Mouse (Mus musculus) frontal cortex, postnatal 36 days (tissue): ENCODE measurements at regions not wholly inside any gene's neighbourhood (a gene's known extent, or its start where the extent isn't known, plus 50 kb on each side); places are given as distances from the start of the nearest gene placed in this dataset.
A peak's percentile ranks its signal among the peaks of the same experiment; 100 is the strongest.
"Not testable (repeated sequence)": the region's sequence is repeated elsewhere in the genome, so short reads cannot be mapped to it uniquely, and the experiment has no call there.

ENCODE experiments used
- DNase-seq, 2 experiments: peaks; one replicate each; pipeline ENCODE4 v3.0.0; 2022; ENCODE audit warnings: low spot score in 2 of 2

- DNase-seq, result no peak
Measured at GRCm38 (mm10) chr11:113129975-113130374, 348.0 kb downstream of the Sox9 start.

- peak in 1 of 2 experiments; percentile 44 for DNase-seq
Measured at GRCm38 (mm10) chr11:113132078-113133064, 350.3 kb downstream of the Sox9 start.

- DNase-seq, result no peak
Measured at GRCm38 (mm10) chr11:113133407-113133806, 351.4 kb downstream of the Sox9 start.

- DNase-seq, result no peak
Measured at GRCm38 (mm10) chr11:113135261-113135660, 353.2 kb downstream of the Sox9 start.

GRCm38 (mm10) chr11:113138462-113138861 lies 356.4 kb downstream of the Sox9 start:
- no peak for DNase-seq

GRCm38 (mm10) chr11:113140595-113140994 lies 358.6 kb downstream of the Sox9 start:
- DNase-seq, result no peak

GRCm38 (mm10) chr11:113142816-113143215 lies 360.8 kb downstream of the Sox9 start:
- DNase-seq, result no peak

- peak in 1 of 2 experiments; percentile 52 for DNase-seq
Measured at GRCm38 (mm10) chr11:113143839-113144627, 362.0 kb downstream of the Sox9 start.

- DNase-seq, result no peak
Measured at GRCm38 (mm10) chr11:113145721-113146120, 363.7 kb downstream of the Sox9 start.

- no peak for DNase-seq
Measured at GRCm38 (mm10) chr11:113146762-113147161, 364.7 kb downstream of the Sox9 start.

GRCm38 (mm10) chr11:113147535-113148197 lies 365.6 kb downstream of the Sox9 start:
- no peak for DNase-seq

- DNase-seq, result no peak
Measured at GRCm38 (mm10) chr11:113148198-113148537, 366.1 kb downstream of the Sox9 start.

- DNase-seq, result no peak
Measured at GRCm38 (mm10) chr11:113155515-113155914, 373.5 kb downstream of the Sox9 start.

GRCm38 (mm10) chr11:113163941-113164340 lies 381.9 kb downstream of the Sox9 start:
- DNase-seq, result no peak

- DNase-seq, result no peak
Measured at GRCm38 (mm10) chr11:113164510-113164909, 382.5 kb downstream of the Sox9 start.

- peak; percentile 81 to 82 for DNase-seq
Measured at GRCm38 (mm10) chr11:113165069-113165795, 383.2 kb downstream of the Sox9 start.

- DNase-seq, result no peak
Measured at GRCm38 (mm10) chr11:113166517-113166916, 384.5 kb downstream of the Sox9 start.

- peak; percentile 65 to 66 for DNase-seq
Measured at GRCm38 (mm10) chr11:113172497-113173140, 390.6 kb downstream of the Sox9 start.

GRCm38 (mm10) chr11:113173317-113173716 lies 391.3 kb downstream of the Sox9 start:
- DNase-seq, result not testable (repeated sequence)

- no peak for DNase-seq
Measured at GRCm38 (mm10) chr11:113174011-113174507, 392.0 kb downstream of the Sox9 start.

GRCm38 (mm10) chr11:113175323-113175722 lies 393.3 kb downstream of the Sox9 start:
- no peak for DNase-seq
